Mouse (Mus musculus) gastrocnemius, postnatal 10 days (tissue): ENCODE measurements around the gene Usp54. TPM values are rescaled to one million over a fixed set of nuclear protein-coding genes. Genes with fewer than 3 reads are reported as not detected.

Experiments
- DNase-seq: peaks from one replicate; pipeline ENCODE4 v3.0.0; 2021; ENCODE audit warnings: mixed read lengths
- microRNA-seq, 2 experiments: library from miRNA; unstranded; fragments of <30 nt; microRNA quantifications; one replicate each; pipeline ENCODE4 v1.2.0; 2021
- total RNA-seq, 2 experiments: library from RNA; stranded (reverse); gene quantifications; 2 replicates each; pipeline ENCODE4 v1.2.3; 2021

Usp54 gene
- total RNA-seq, 2 experiments from 2014 or later = 8.3 to 8.5 TPM

- DNase-seq = no peak
Measured at GRCm38 (mm10) chr14:20499982-20500381, 140.9 kb downstream of the Usp54 start.

Small RNAs within 50 kb of the gene (microRNA-seq; reads per million reads assigned to microRNA genes)
- gene Mir6946 = 0.25 to 0.32 reads per million in 2 experiments

Other genes starting within 250 kb of the Usp54 start
- gene Mrps16, start 247.4 kb downstream of the Usp54 start, total RNA-seq = 10 to 100 TPM; 47.1 to 50.9 TPM
- gene Cfap70, start 188.8 kb downstream of the Usp54 start, total RNA-seq = under 1 TPM; 0.23 to 0.25 TPM
- 10 to 100 TPM; 29.0 to 39.0 TPM for gene Anxa7, start 160.9 kb downstream of the Usp54 start, total RNA-seq
- gene Mss51, start 144.2 kb downstream of the Usp54 start, total RNA-seq = 1 to 10 TPM; 3.9 to 7.0 TPM
- 100 to 1,000 TPM; 114 to 116 TPM for gene Ppp3cb, start 94.5 kb downstream of the Usp54 start, total RNA-seq
- 1,000 to 10,000 TPM; 1,648 to 1,795 TPM for gene Myoz1, start 15.5 kb upstream of the Usp54 start, total RNA-seq
- 100 to 1,000 TPM; 238 to 251 TPM for gene Synpo2l, start 27.3 kb upstream of the Usp54 start, total RNA-seq
- gene Sec24c, start 33.2 kb upstream of the Usp54 start, total RNA-seq = 10 to 100 TPM; 60.5 to 72.0 TPM
- gene Fut11, start 53.9 kb upstream of the Usp54 start, total RNA-seq = 10 to 100 TPM in 1 of 2 experiments, 1 to 10 TPM in 1; 9.5 to 11.5 TPM
- gene Chchd1, start 61.9 kb upstream of the Usp54 start, total RNA-seq = 100 to 1,000 TPM; 100 to 112 TPM
- gene Zswim8, start 66.5 kb upstream of the Usp54 start, total RNA-seq = 10 to 100 TPM; 46.8 to 62.9 TPM
- 10 to 100 TPM; 13.1 to 15.3 TPM for gene Ndst2, start 93.5 kb upstream of the Usp54 start, total RNA-seq
- 100 to 1,000 TPM; 120 to 134 TPM for gene Camk2g, start 153.0 kb upstream of the Usp54 start, total RNA-seq
- gene Plau, start 195.6 kb upstream of the Usp54 start, total RNA-seq = 10 to 100 TPM; 25.6 to 28.0 TPM